Mouse (Mus musculus) MEL (cell line): ENCODE results near the gene Adcy4. TPM values are rescaled to one million over a fixed set of nuclear protein-coding genes. Genes with fewer than 3 reads are reported as not detected.
A peak's percentile ranks its signal among the peaks of the same experiment; 100 is the strongest.

Experiments used
- DNase-seq: peaks from one replicate; pipeline ENCODE4 v3.0.0; 2011; ENCODE audit warnings: low read depth, low spot score
- H3K27ac ChIP-seq: 2 replicates; pipeline ENCODE4 v1.5.1; 2012; ENCODE audit warnings: low read depth, mild to moderate bottlenecking, control low read depth, low read length, moderate library complexity; ENCODE audit not compliant: control insufficient read depth
- H3K27me3 ChIP-seq, 2 experiments: fragments of 150-350 bp in 1 of 2; sonication (generic) in 1 of 2; 2 replicates each; pipeline ENCODE4 v1.6.1; 2012; ENCODE audit warnings: low read length in 2 of 2, mild to moderate bottlenecking in 2 of 2, improper control_type of control experiment in 1 of 2, moderate library complexity in 1 of 2; ENCODE audit not compliant: insufficient read depth in 2 of 2, control insufficient read depth in 1 of 2
- H3K36me3 ChIP-seq, 2 experiments: 2 replicates each; pipeline ENCODE4 v1.6.1; 2012 to 2014; ENCODE audit warnings: low read length in 2 of 2, improper control_type of control experiment in 1 of 2, inconsistent platforms in 1 of 2, mild to moderate bottlenecking in 1 of 2; ENCODE audit not compliant: insufficient read depth in 2 of 2, control insufficient read depth in 1 of 2
- H3K4me1 ChIP-seq, 2 experiments: fragments of 150-350 bp in 1 of 2; sonication (generic) in 1 of 2; 2 replicates each; pipeline ENCODE4 v1.6.1; 2012; ENCODE audit warnings: low read length in 2 of 2, improper control_type of control experiment in 1 of 2, mild to moderate bottlenecking in 1 of 2; ENCODE audit not compliant: insufficient read depth in 2 of 2, control insufficient read depth in 1 of 2
- H3K4me3 ChIP-seq, 2 experiments: fragments of 150-350 bp in 1 of 2; sonication (generic) in 1 of 2; 2 replicates each; pipeline ENCODE4 v1.5.1; 2012; ENCODE audit warnings: low read depth in 2 of 2, low read length in 2 of 2, mild to moderate bottlenecking in 2 of 2, moderate library complexity in 2 of 2, control low read depth in 1 of 2, improper control_type of control experiment in 1 of 2; ENCODE audit not compliant: control insufficient read depth in 1 of 2, insufficient read depth in 1 of 2
- H3K79me2 ChIP-seq: 2 replicates; pipeline ENCODE4 v1.6.1; 2012; ENCODE audit warnings: mild to moderate bottlenecking, low read length, moderate library complexity; ENCODE audit not compliant: control insufficient read depth, poor library complexity, insufficient read depth
- H3K9ac ChIP-seq: 2 replicates; pipeline ENCODE4 v1.6.1; 2012; ENCODE audit warnings: low read depth, mild to moderate bottlenecking, control low read depth, low read length, moderate library complexity; ENCODE audit not compliant: control insufficient read depth, poor library complexity, severe bottlenecking
- H3K9me3 ChIP-seq: fragments of 150-350 bp; sonication (generic); replicated peaks from 2 replicates; pipeline ENCODE4 v1.6.1; 2012; ENCODE audit warnings: mild to moderate bottlenecking, low read length, improper control_type of control experiment, moderate library complexity; ENCODE audit not compliant: insufficient read depth
- BHLHE40 ChIP-seq: IDR thresholded peaks from 2 replicates; pipeline ENCODE4 v1.6.1; 2012; ENCODE audit warnings: low read depth, mild to moderate bottlenecking, inconsistent platforms, low read length, improper control_type of control experiment, borderline replicate concordance
- CHD1 ChIP-seq: IDR thresholded peaks from 2 replicates; pipeline ENCODE4 v1.6.1; 2012; ENCODE audit warnings: low read depth, mild to moderate bottlenecking, inconsistent platforms, low read length, improper control_type of control experiment
- CTCF ChIP-seq, 3 experiments: IDR thresholded peaks in 2 of 3; conservative IDR thresholded peaks in 1 of 3; 2 replicates each; pipeline ENCODE4 v1.5.1; 2011 to 2012; ENCODE audit warnings: low read length in 3 of 3, low read depth in 2 of 3, mild to moderate bottlenecking in 2 of 3, improper control_type of control experiment in 1 of 3, inconsistent platforms in 1 of 3, mixed read lengths in 1 of 3, moderate library complexity in 1 of 3; ENCODE audit not compliant: control insufficient read depth in 1 of 3, insufficient read depth in 1 of 3, poor library complexity in 1 of 3, severe bottlenecking in 1 of 3
- E2F4 ChIP-seq: IDR thresholded peaks from 2 replicates; pipeline ENCODE4 v1.6.1; 2011; ENCODE audit warnings: low read depth, low read length, improper control_type of control experiment, borderline replicate concordance
- ELF1 ChIP-seq: IDR thresholded peaks from 2 replicates; pipeline ENCODE4 v1.6.1; 2014; ENCODE audit warnings: low read depth, mild to moderate bottlenecking, inconsistent platforms, low read length, improper control_type of control experiment, moderate library complexity
- EP300 ChIP-seq, 2 experiments: IDR thresholded peaks; 2 replicates each; pipeline ENCODE4 v1.6.1; 2011; ENCODE audit warnings: improper control_type of control experiment in 2 of 2, low read length in 2 of 2, low read depth in 1 of 2, mild to moderate bottlenecking in 1 of 2
- ETS1 ChIP-seq: IDR thresholded peaks from 2 replicates; pipeline ENCODE4 v1.6.1; 2012; ENCODE audit warnings: low read depth, mild to moderate bottlenecking, inconsistent platforms, low read length, improper control_type of control experiment, moderate library complexity
- GABPA ChIP-seq: IDR thresholded peaks from 2 replicates; pipeline ENCODE4 v1.6.1; 2012; ENCODE audit warnings: low read depth, mild to moderate bottlenecking, inconsistent platforms, low read length, improper control_type of control experiment, moderate library complexity
- GATA1 ChIP-seq: IDR thresholded peaks from 2 replicates; pipeline ENCODE4 v1.6.1; 2011; ENCODE audit warnings: low read depth, low read length, improper control_type of control experiment
- HCFC1 ChIP-seq: IDR thresholded peaks from 2 replicates; pipeline ENCODE4 v1.6.1; 2012; ENCODE audit warnings: low read depth, mild to moderate bottlenecking, inconsistent platforms, low read length, improper control_type of control experiment, moderate library complexity
- JUND ChIP-seq: IDR thresholded peaks from 2 replicates; pipeline ENCODE4 v1.6.1; 2011; ENCODE audit warnings: low read depth, mild to moderate bottlenecking, improper control_type of control experiment, low read length
- KAT2A ChIP-seq: conservative IDR thresholded peaks from 2 replicates; pipeline ENCODE4 v1.6.1; 2012; ENCODE audit warnings: low read depth, low read length, improper control_type of control experiment, inconsistent platforms
- MAFK ChIP-seq: IDR thresholded peaks from 2 replicates; pipeline ENCODE4 v1.6.1; 2011; ENCODE audit warnings: low read depth, mild to moderate bottlenecking, low read length, improper control_type of control experiment, borderline replicate concordance
- MAX ChIP-seq: IDR thresholded peaks from 2 replicates; pipeline ENCODE4 v1.6.1; 2011; ENCODE audit warnings: low read length, improper control_type of control experiment
- MAZ ChIP-seq: IDR thresholded peaks from 2 replicates; pipeline ENCODE4 v1.6.1; 2012; ENCODE audit warnings: low read depth, mild to moderate bottlenecking, inconsistent platforms, low read length, improper control_type of control experiment
- MEF2A ChIP-seq: IDR thresholded peaks from 2 replicates; pipeline ENCODE4 v1.6.1; 2014; ENCODE audit warnings: low read depth, mild to moderate bottlenecking, inconsistent platforms, low read length, improper control_type of control experiment; ENCODE audit not compliant: poor library complexity, insufficient replicate concordance, severe bottlenecking; ENCODE audit errors: extremely low read depth
- MXI1 ChIP-seq: IDR thresholded peaks from 2 replicates; pipeline ENCODE4 v1.6.1; 2011; ENCODE audit warnings: mild to moderate bottlenecking, low read depth, low read length, improper control_type of control experiment
- MYB ChIP-seq: IDR thresholded peaks from 2 replicates; pipeline ENCODE4 v1.6.1; 2011; ENCODE audit warnings: mild to moderate bottlenecking, low read depth, low read length, improper control_type of control experiment
- MYC ChIP-seq: IDR thresholded peaks from 2 replicates; pipeline ENCODE4 v1.6.1; 2011; ENCODE audit warnings: low read depth, mild to moderate bottlenecking, low read length, improper control_type of control experiment, moderate library complexity
- NELFE ChIP-seq: IDR thresholded peaks from 2 replicates; pipeline ENCODE4 v1.6.1; 2011; ENCODE audit warnings: low read depth, low read length, improper control_type of control experiment
- NRF1 ChIP-seq: IDR thresholded peaks from 2 replicates; pipeline ENCODE4 v1.6.1; 2014; ENCODE audit warnings: low read depth, mild to moderate bottlenecking, inconsistent platforms, low read length, improper control_type of control experiment, moderate library complexity; ENCODE audit not compliant: poor library complexity, insufficient read depth, severe bottlenecking
- POLR2A ChIP-seq, 2 experiments: IDR thresholded peaks; 2 replicates each; pipeline ENCODE4 v1.6.1; 2011 to 2012; ENCODE audit warnings: low read length in 2 of 2, mild to moderate bottlenecking in 2 of 2, control low read depth in 1 of 2, improper control_type of control experiment in 1 of 2, low read depth in 1 of 2, moderate library complexity in 1 of 2; ENCODE audit not compliant: control insufficient read depth in 1 of 2, insufficient read depth in 1 of 2, poor library complexity in 1 of 2
- POLR2AphosphoS2 ChIP-seq: IDR thresholded peaks from 2 replicates; pipeline ENCODE4 v1.6.1; 2011; ENCODE audit warnings: low read length, improper control_type of control experiment
- POLR2AphosphoS5 ChIP-seq: IDR thresholded peaks from 2 replicates; pipeline ENCODE4 v1.6.1; 2012; ENCODE audit warnings: low read depth, borderline replicate concordance, mild to moderate bottlenecking, inconsistent platforms, low read length, moderate library complexity, mixed read lengths
- RAD21 ChIP-seq: IDR thresholded peaks from 2 replicates; pipeline ENCODE4 v1.6.1; 2011; ENCODE audit warnings: mild to moderate bottlenecking, low read depth, low read length, improper control_type of control experiment
- RCOR1 ChIP-seq: IDR thresholded peaks from 2 replicates; pipeline ENCODE4 v1.6.1; 2012; ENCODE audit warnings: low read depth, mild to moderate bottlenecking, inconsistent platforms, low read length, improper control_type of control experiment
- SIN3A ChIP-seq: IDR thresholded peaks from 2 replicates; pipeline ENCODE4 v1.6.1; 2012; ENCODE audit warnings: low read length, improper control_type of control experiment, inconsistent platforms
- SMC3 ChIP-seq: IDR thresholded peaks from 2 replicates; pipeline ENCODE4 v1.6.1; 2011; ENCODE audit warnings: low read depth, low read length, improper control_type of control experiment
- TAL1 ChIP-seq: IDR thresholded peaks from 2 replicates; pipeline ENCODE4 v1.6.1; 2012; ENCODE audit warnings: mild to moderate bottlenecking, inconsistent platforms, low read length, moderate library complexity, mixed read lengths
- TBP ChIP-seq: IDR thresholded peaks from 2 replicates; pipeline ENCODE4 v1.8.0; 2011; ENCODE audit warnings: low read depth, low read length, improper control_type of control experiment
- TCF12 ChIP-seq: IDR thresholded peaks from 2 replicates; pipeline ENCODE4 v1.6.1; 2014; ENCODE audit warnings: low read depth, mild to moderate bottlenecking, inconsistent platforms, low read length, improper control_type of control experiment, moderate library complexity
- UBTF ChIP-seq: IDR thresholded peaks from 2 replicates; pipeline ENCODE4 v1.6.1; 2012; ENCODE audit warnings: low read depth, mild to moderate bottlenecking, inconsistent platforms, low read length, improper control_type of control experiment, moderate library complexity, borderline replicate concordance; ENCODE audit not compliant: insufficient read depth
- USF1 ChIP-seq: IDR thresholded peaks from 2 replicates; pipeline ENCODE4 v1.6.1; 2014; ENCODE audit warnings: low read depth, mild to moderate bottlenecking, inconsistent platforms, low read length, improper control_type of control experiment, moderate library complexity
- USF2 ChIP-seq, 2 experiments: IDR thresholded peaks; 2 replicates each; pipeline ENCODE4 v1.6.1; 2011 to 2012; ENCODE audit warnings: improper control_type of control experiment in 2 of 2, low read length in 2 of 2, borderline replicate concordance in 1 of 2, inconsistent platforms in 1 of 2, low read depth in 1 of 2, mild to moderate bottlenecking in 1 of 2; ENCODE audit not compliant: insufficient read depth in 1 of 2
- ZC3H11A ChIP-seq: IDR thresholded peaks from 2 replicates; pipeline ENCODE4 v1.6.1; 2012; ENCODE audit warnings: low read depth, mild to moderate bottlenecking, inconsistent platforms, low read length, improper control_type of control experiment
- ZKSCAN1 ChIP-seq: IDR thresholded peaks from 2 replicates; pipeline ENCODE4 v1.6.1; 2012; ENCODE audit warnings: low read depth, mild to moderate bottlenecking, inconsistent platforms, low read length, improper control_type of control experiment, moderate library complexity
- ZNF384 ChIP-seq: IDR thresholded peaks from 2 replicates; pipeline ENCODE4 v1.6.1; 2012; ENCODE audit warnings: low read depth, mild to moderate bottlenecking, inconsistent platforms, low read length, improper control_type of control experiment
- polyA plus RNA-seq, 2 experiments: library from polyadenylated mRNA; stranded (reverse) in 1 of 2; unstranded in 1 of 2; fragments of >175 nt in 1 of 2; fragments of >200 nt in 1 of 2; gene quantifications; 2 replicates each; pipeline versions ENCODE4 v1.2.1 to v1.2.4; 2012; ENCODE audit warnings: low replicate concordance in 2 of 2, low read depth in 1 of 2; ENCODE audit not compliant: insufficient read length in 2 of 2, insufficient read depth in 1 of 2, missing spikeins in 1 of 2
- total RNA-seq: library from RNA; depleted of rRNA; stranded (reverse); fragments of 300-350 nt; gene quantifications from 2 replicates; pipeline ENCODE4 v1.2.3, GENCODE M21; 2012

Adcy4 gene
- total and polyA plus RNA-seq, 3 experiments = 0.19 to 0.35 TPM; not detected in 1

DNA sequence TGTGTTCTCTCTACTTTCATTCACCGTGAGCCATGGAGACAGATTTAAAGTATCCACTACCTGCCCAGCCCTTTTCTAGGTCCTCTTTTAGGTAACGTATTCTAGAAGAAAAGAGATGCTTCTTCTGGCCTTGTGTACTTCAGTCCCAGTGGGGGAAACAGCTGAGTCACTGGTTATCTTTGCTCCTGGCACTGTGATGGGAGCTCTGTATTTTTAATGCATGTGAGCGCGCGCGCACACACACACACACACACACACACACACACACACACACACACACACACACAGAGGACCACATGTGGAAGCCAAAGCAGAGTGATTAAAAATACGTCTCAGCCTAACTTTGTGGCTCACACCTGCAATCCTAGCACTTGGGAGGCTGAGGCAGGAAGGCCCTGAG lies 60.5 kb downstream of the Adcy4 start:
- Histone ChIP-seq H3K9me3 (no peaks in the 10 kb centered on the region), H3K4me3 (no peak overlapping the region), H3K27me3 (no peaks in the 10 kb centered on the region), H3K27ac (peak overlapping the region; percentile 88), H3K4me1 (peaks cover 15 to 18% of the 10 kb centered on the region in 2 experiments), H3K36me3 (peaks cover 0 to 19% of the 10 kb centered on the region in 2 experiments; a peak in 2 of 4 replicates), H3K79me2 (peaks cover 2% of the 10 kb centered on the region; the same call in 1 of the 2 replicates), H3K9ac (no peak overlapping the region)
- peak; percentile 90 for DNase-seq
- no peak for TF ChIP-seq MYB
- no peak for TF ChIP-seq ZNF384
- no peak for TF ChIP-seq POLR2AphosphoS2
- no peak for TF ChIP-seq USF1
- peak; percentile 68; the same call in 1 of the 2 replicates for TF ChIP-seq GABPA
- TF ChIP-seq USF2 (IDR thresholded peaks at IDR 0.05; ENCODE audit: borderline replicate concordance in 1 of 2, insufficient read depth in 1 of 2, low read depth in 1 of 2, low read length in 2 of 2) = no peak
- no peak for TF ChIP-seq ELF1
- no peak for TF ChIP-seq CTCF (IDR thresholded peaks at IDR 0.05 in 2 of 3, conservative IDR thresholded peaks at IDR 0.05 in 1 of 3; ENCODE audit: control insufficient read depth in 1 of 3, insufficient read depth in 1 of 3, low read depth in 2 of 3, low read length in 3 of 3, poor library complexity in 1 of 3, severe bottlenecking in 1 of 3)
- TF ChIP-seq SIN3A = peak; percentile 90
- TF ChIP-seq MEF2A = no peak
- no peak for TF ChIP-seq E2F4
- no peak for TF ChIP-seq RAD21
- no peak for TF ChIP-seq ZKSCAN1
- TF ChIP-seq RCOR1 = peak; percentile 60; the same call in 1 of the 2 replicates
- no peak for TF ChIP-seq SMC3
- peak; percentile 34; the same call in 1 of the 2 replicates for TF ChIP-seq NELFE
- TF ChIP-seq MAX = peak; percentile 53; the same call in 1 of the 2 replicates
- TF ChIP-seq TCF12 = peak; percentile 57
- no peak for TF ChIP-seq JUND
- peak; percentile 97 for TF ChIP-seq ETS1
- no peak for TF ChIP-seq CHD1
- peak; percentile 64; the same call in 1 of the 2 replicates for TF ChIP-seq MAFK
- peak; percentile 80; the same call in 1 of the 2 replicates for TF ChIP-seq MXI1
- 0 out of 2 replicates have a peak, but pooled peaks have one; percentile 15 for TF ChIP-seq MAZ
- no peak for TF ChIP-seq POLR2AphosphoS5
- TF ChIP-seq ZC3H11A = no peak
- no peak; the same call in 1 of the 2 replicates for TF ChIP-seq TBP
- peak; percentile 77; the same call in 1 of the 2 replicates for TF ChIP-seq BHLHE40
- no peak for TF ChIP-seq KAT2A
- peak; percentile 43; the same call in 1 of the 2 replicates for TF ChIP-seq TAL1
- TF ChIP-seq EP300 (IDR thresholded peaks at IDR 0.05; ENCODE audit: low read depth in 1 of 2, low read length in 2 of 2) = peak; percentile 70 to 80
- 0 out of 2 replicates have a peak, but pooled peaks have one; percentile 39 for TF ChIP-seq HCFC1
- no peak for TF ChIP-seq UBTF
- TF ChIP-seq POLR2A (IDR thresholded peaks at IDR 0.05; ENCODE audit: control insufficient read depth in 1 of 2, insufficient read depth in 1 of 2, low read depth in 1 of 2, low read length in 2 of 2, poor library complexity in 1 of 2) = no peak
- peak; percentile 73 for TF ChIP-seq MYC
- TF ChIP-seq GATA1 = peak; percentile 68
- peak; percentile 51; the same call in 1 of the 2 replicates for TF ChIP-seq NRF1
